ENCODE assay signal across 14 mouse cellular contexts in genomic region chr13:40036981-40037765, GRCm38 (mm10).
DNase-seq lines count a peak whose midpoint lies in the region; ATAC-seq lines count a peak whose summit lies in the region.
"Had no signal": no experiment of that assay in that cellular context is flagged by ENCODE, and none has a peak within 500 bp of the region (broad histone marks: within the 10 kb centered on the region; RNA-seq: fewer than 3 reads in every experiment).

No protein-coding gene starts in this region.

- 80% methylated on average over 17 of the region's 17 CpGs for WGBS in limb, embryonic 15.5 days
- WGBS in limb, embryonic 10.5 days: 90% methylated on average over 17 of the region's 17 CpGs

- no peak overlapping the region for H3K4me3 ChIP-seq in limb, embryonic 15.5 days
- no peak overlapping the region for H3K4me3 ChIP-seq in limb, embryonic 10.5 days
- H3K4me3 ChIP-seq: embryonic facial prominence, embryonic 12.5 days; liver, embryonic 12.5 days; midbrain, embryonic 10.5 days had no signal

- H3K4me1 ChIP-seq in limb, embryonic 15.5 days: no peaks in the 10 kb centered on the region
- H3K4me1 ChIP-seq in limb, embryonic 10.5 days: no peaks in the 10 kb centered on the region
- H3K4me1 ChIP-seq: embryonic facial prominence, embryonic 12.5 days; liver, embryonic 12.5 days; midbrain, embryonic 10.5 days had no signal

- H3K9ac ChIP-seq in limb, embryonic 15.5 days: no peak overlapping the region
- H3K9ac ChIP-seq: embryonic facial prominence, embryonic 12.5 days; liver, embryonic 12.5 days had no signal

- no peak overlapping the region for H3K4me2 ChIP-seq in limb, embryonic 15.5 days
- H3K4me2 ChIP-seq: embryonic facial prominence, embryonic 12.5 days; heart, embryonic 11.5 days; liver, embryonic 12.5 days had no signal

- no peaks in the 10 kb centered on the region for H3K9me3 ChIP-seq in limb, embryonic 15.5 days
- no peaks in the 10 kb centered on the region for H3K9me3 ChIP-seq in limb, embryonic 10.5 days (replicated peaks)
- H3K9me3 ChIP-seq: embryonic facial prominence, embryonic 12.5 days; liver, embryonic 12.5 days; midbrain, embryonic 10.5 days had no signal

- 0 out of 2 replicates have a peak, but pooled peaks have one; percentile 10 for ATAC-seq in limb, embryonic 15.5 days (ENCODE audit: insufficient number of reproducible peaks, low FRiP score, low TSS enrichment, low read depth)
- ATAC-seq: inflammation-experienced regulatory T-cells, adult 6 months; liver, embryonic 12.5 days had no signal

- H3K27me3 ChIP-seq in limb, embryonic 15.5 days: 0 out of 2 replicates have a peak, but pooled peaks cover 3% of the 10 kb centered on the region
- H3K27me3 ChIP-seq in limb, embryonic 10.5 days (ENCODE audit: low read depth, poor library complexity, severe bottlenecking): no peaks in the 10 kb centered on the region
- H3K27me3 ChIP-seq: embryonic facial prominence, embryonic 12.5 days; liver, embryonic 12.5 days had no signal

- H3K27ac ChIP-seq in limb, embryonic 15.5 days: no peak overlapping the region
- no peak overlapping the region for H3K27ac ChIP-seq in limb, embryonic 10.5 days
- H3K27ac ChIP-seq: embryonic facial prominence, embryonic 12.5 days; liver, embryonic 12.5 days; midbrain, embryonic 10.5 days had no signal

- no peaks in the 10 kb centered on the region for H3K36me3 ChIP-seq in limb, embryonic 15.5 days
- no peaks in the 10 kb centered on the region for H3K36me3 ChIP-seq in limb, embryonic 10.5 days
- H3K36me3 ChIP-seq: embryonic facial prominence, embryonic 12.5 days; liver, embryonic 12.5 days; midbrain, embryonic 10.5 days had no signal

- no peak for DNase-seq in limb, embryonic 10.5 days (ENCODE audit: low spot score)
- DNase-seq in cerebellum, adult 8-10 months: peak; percentile 76
- peak; percentile 19 to 46 for DNase-seq in layer of hippocampus, adult 8-10 months (ENCODE audit: low spot score in 2 of 2)
- peak; percentile 6 for DNase-seq in right cerebral cortex, postnatal 14 days
- no peak for DNase-seq in adrenal gland, postnatal 14 days
- no peak for DNase-seq in thymus, postnatal 36 days
- DNase-seq in lung, postnatal 36 days: no peak
- DNase-seq: adrenal gland, adult 2 months had no signal

Comparison
In these comparisons a context has a peak if more than half of its experiments do, and no peak if none do; other contexts are left out.
1. DNase-seq: peak in cerebellum, adult 8-10 months (single experiment), layer of hippocampus, adult 8-10 months (2 of 2) and right cerebral cortex, postnatal 14 days (single experiment); none in limb, embryonic 10.5 days (single experiment), adrenal gland, postnatal 14 days (single experiment), thymus, postnatal 36 days (0 of 2) and lung, postnatal 36 days (single experiment).